Mouse (Mus musculus) myocyte (in vitro differentiated cells): ENCODE results near the gene Vamp8.

ENCODE experiments used
- MYOD1 ChIP-seq, 3 experiments: IDR thresholded peaks; one replicate each; pipeline ENCODE4 v1.6.1; 2011; ENCODE audit warnings: control low read depth in 2 of 3, low read depth in 2 of 3, mild to moderate bottlenecking in 2 of 3, moderate library complexity in 1 of 3; ENCODE audit not compliant: insufficient read length in 2 of 3, control insufficient read depth in 1 of 3
- POLR2A ChIP-seq: IDR thresholded peaks from one replicate; pipeline ENCODE4 v1.6.1; 2011; ENCODE audit warnings: low read depth, mild to moderate bottlenecking, control low read depth, moderate library complexity; ENCODE audit not compliant: insufficient read length
- USF1 ChIP-seq: IDR thresholded peaks from one replicate; pipeline ENCODE4 v1.6.1; 2011; ENCODE audit warnings: low read depth, mild to moderate bottlenecking, control low read depth, moderate library complexity

- TF ChIP-seq POLR2A (no peak), USF1 (no peak), MYOD1 (IDR thresholded peaks at IDR 0.05; ENCODE audit: control insufficient read depth in 1 of 3, insufficient read length in 2 of 3, low read depth in 2 of 3) (no peak)
Measured at GRCm38 (mm10) chr6:72399967-72400366, 9.5 kb upstream of the Vamp8 start.
